Mouse (Mus musculus) erythroid progenitor cell, adult 5-6 weeks (primary cell): Measurements from ENCODE around the gene Arhgef5. TPM values are rescaled to one million over a fixed set of nuclear protein-coding genes. Genes with fewer than 3 reads are reported as not detected.
"Not testable (repeated sequence)": the region's sequence is repeated elsewhere in the genome, so short reads cannot be mapped to it uniquely, and the experiment has no call there.

Experiments used
- ATAC-seq: replicated peaks from 2 replicates; pipeline ENCODE4 v1.8.0; 2016; ENCODE audit warnings: moderate number of reproducible peaks, mild to moderate bottlenecking, moderate TSS enrichment, inconsistent platforms; ENCODE audit not compliant: poor library complexity, low FRiP score, severe bottlenecking
- total RNA-seq, 2 experiments: library from RNA; stranded (forward) in 1 of 2; stranded (reverse) in 1 of 2; fragments of 150-400 nt in 1 of 2; fragments of 186-747, 209-891 nt in 1 of 2; gene quantifications; 2 replicates each; pipeline versions ENCODE4 v1.2.3 to v1.2.4; 2015 to 2017; ENCODE audit warnings: low replicate concordance in 2 of 2

Arhgef5 gene
- total RNA-seq (2015; ENCODE audit: low replicate concordance) (0.36 TPM in 1 of 2 replicates, not detected in the other), total RNA-seq (2017; ENCODE audit: low replicate concordance) (0.90 and 1.1 TPM in 2 replicates)

GRCm38 (mm10) chr6:43265363-43266041 is at the start of gene Arhgef5:
TSS of gene Arhgef5 (plus strand) at chr6:43265582.
- no peak for ATAC-seq

- not testable (repeated sequence) for ATAC-seq
Observed at GRCm38 (mm10) chr6:43231255-43231654, 34.1 kb upstream of the Arhgef5 start, which contains the start of gene Olfr47. TSS of gene Olfr47 (plus strand) at chr6:43231529.

GRCm38 (mm10) chr6:43242061-43242460 is 23.3 kb upstream of the Arhgef5 start:
- no peak for ATAC-seq

GRCm38 (mm10) chr6:43247396-43247795 is 18.0 kb upstream of the Arhgef5 start:
- no peak for ATAC-seq

- no peak for ATAC-seq
Observed at GRCm38 (mm10) chr6:43252994-43253393, 12.4 kb upstream of the Arhgef5 start.

GRCm38 (mm10) chr6:43254193-43254926 is 11.0 kb upstream of the Arhgef5 start:
- ATAC-seq: no peak

GRCm38 (mm10) chr6:43260756-43261155 is 4.6 kb upstream of the Arhgef5 start:
- no peak for ATAC-seq

GRCm38 (mm10) chr6:43266356-43266755 is 974 bp downstream of the Arhgef5 start:
- no peak for ATAC-seq

- ATAC-seq: no peak
Observed at GRCm38 (mm10) chr6:43272597-43272996, 7.2 kb downstream of the Arhgef5 start.

- no peak for ATAC-seq
Observed at GRCm38 (mm10) chr6:43274123-43274522, 8.7 kb downstream of the Arhgef5 start.

GRCm38 (mm10) chr6:43278247-43278646 is 12.9 kb downstream of the Arhgef5 start:
- no peak for ATAC-seq

GRCm38 (mm10) chr6:43280481-43280880 is 15.1 kb downstream of the Arhgef5 start:
- no peak for ATAC-seq

GRCm38 (mm10) chr6:43292041-43292440 is 26.7 kb downstream of the Arhgef5 start:
- no peak for ATAC-seq

- ATAC-seq: no peak
Observed at GRCm38 (mm10) chr6:43292471-43293076, 27.2 kb downstream of the Arhgef5 start.

GRCm38 (mm10) chr6:43293175-43293574 is 27.8 kb downstream of the Arhgef5 start:
- no peak for ATAC-seq

GRCm38 (mm10) chr6:43295908-43296307 is 30.5 kb downstream of the Arhgef5 start:
- ATAC-seq: no peak

- no peak for ATAC-seq
Observed at GRCm38 (mm10) chr6:43296798-43297507, 31.6 kb downstream of the Arhgef5 start.

GRCm38 (mm10) chr6:43297508-43297850 is 32.1 kb downstream of the Arhgef5 start:
- ATAC-seq: no peak

- no peak for ATAC-seq
Observed at GRCm38 (mm10) chr6:43309454-43309853, 44.1 kb downstream of the Arhgef5 start, which contains the start of gene Nobox. TSS of gene Nobox (minus strand) at chr6:43309554.

- no peak for ATAC-seq
Observed at GRCm38 (mm10) chr6:43310071-43310470, 44.7 kb downstream of the Arhgef5 start.
